In the genomic region with DNA sequence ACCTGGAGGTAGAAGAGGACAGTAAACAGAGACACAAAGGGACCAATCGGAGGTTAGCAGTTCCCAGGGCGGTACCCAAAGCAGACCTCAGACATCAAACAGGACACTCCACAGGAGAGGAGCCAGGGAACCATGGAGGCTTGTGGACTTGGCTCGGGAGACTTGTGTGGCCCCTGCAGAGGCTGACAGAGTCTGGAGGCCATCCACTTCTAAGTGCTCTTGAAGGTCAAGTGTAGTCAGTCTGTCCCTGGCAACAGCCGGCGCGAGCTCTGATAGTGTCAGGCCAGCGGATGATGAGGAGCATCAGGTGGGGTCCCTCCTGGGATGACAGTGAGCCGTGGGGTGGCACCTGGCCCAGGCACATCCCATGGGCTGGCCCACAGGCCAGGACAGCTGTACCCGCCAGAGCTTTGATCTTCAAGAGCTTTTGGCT, we compare ENCODE assay signal across 12 mouse cellular contexts. TPM values are rescaled to one million over a fixed set of nuclear protein-coding genes. Genes with fewer than 3 reads are reported as not detected.
DNase-seq lines count a peak whose midpoint lies in the region; ATAC-seq lines count a peak whose summit lies in the region.
"Had no signal": no experiment of that assay in that cellular context is flagged by ENCODE, and none has a peak within 500 bp of the region (broad histone marks: within the 10 kb centered on the region; RNA-seq: fewer than 3 reads in every experiment).

No protein-coding gene starts in this region.

- H3K9me3 ChIP-seq in kidney, embryonic 16.5 days (ENCODE audit: low read length): no peaks in the 10 kb centered on the region
- H3K9me3 ChIP-seq: G1E; neural tube, embryonic 12.5 days had no signal

- intact Hi-C loops in heart, postnatal 36 days (cut with DNase I): no loop called here

- no peak overlapping the region for H3K4me2 ChIP-seq in kidney, embryonic 16.5 days (replicated peaks; ENCODE audit: low read depth, low read length)
- H3K4me2 ChIP-seq: neural tube, embryonic 12.5 days had no signal

- H3K9ac ChIP-seq in kidney, embryonic 16.5 days (replicated peaks; ENCODE audit: low read length): no peak overlapping the region
- H3K9ac ChIP-seq: neural tube, embryonic 12.5 days had no signal

- no peak for ATAC-seq in kidney, embryonic 16.5 days (ENCODE audit: low FRiP score, low TSS enrichment)
- ATAC-seq in megakaryocyte-erythroid progenitor cell, adult 5-6 weeks (replicated peaks; ENCODE audit: low FRiP score, low TSS enrichment, poor library complexity, severe bottlenecking): no peak

- H3K27me3 ChIP-seq in kidney, embryonic 16.5 days (ENCODE audit: insufficient read depth, low read length): no peaks in the 10 kb centered on the region
- H3K27me3 ChIP-seq: neural tube, embryonic 12.5 days had no signal

- no peak overlapping the region for H3K27ac ChIP-seq in kidney, embryonic 16.5 days (ENCODE audit: low read length)
- H3K27ac ChIP-seq: neural tube, embryonic 12.5 days had no signal

- H3K4me3 ChIP-seq in kidney, embryonic 16.5 days (ENCODE audit: low read length): no peak overlapping the region
- H3K4me3 ChIP-seq: neural tube, embryonic 12.5 days had no signal

- peaks cover 13% of the 10 kb centered on the region for H3K4me1 ChIP-seq in kidney, embryonic 16.5 days (ENCODE audit: insufficient read depth, low read length)

- whole genome bisulfite sequencing in kidney, embryonic 16.5 days: 48% methylated on average over 9 of the region's 9 CpGs

- peaks cover 22% of the 10 kb centered on the region for H3K36me3 ChIP-seq in kidney, embryonic 16.5 days (ENCODE audit: insufficient read depth, low read length)
- H3K36me3 ChIP-seq: G1E had no signal

- DNase-seq in right cerebral cortex, postnatal 14 days: peak; percentile 16
- no peak for DNase-seq in right cerebral cortex, adult 18-20 months
- DNase-seq in heart, adult 18-20 months: peak; percentile 54 to 79
- DNase-seq in heart, postnatal 36 days: peak; percentile 49 to 56
- no peak for DNase-seq in cerebellum, adult 18-20 months
- DNase-seq: kidney, adult 2 months; lung, postnatal 14 days; thymus, postnatal 36 days had no signal

RNA-seq across cellular contexts. Expression of a gene that starts 40.0 kb away (rescaled TPM):
- 1 to 10 TPM; 1.0 to 2.1 TPM for total RNA-seq in heart, adult 18-20 months (2021)
- 1 to 10 TPM; 2.1 to 3.8 TPM for total RNA-seq in heart, postnatal 36 days (2021)
- 230 and 247 TPM in 2 replicates for polyA plus RNA-seq in kidney, embryonic 16.5 days (2015; fragmentation: Nextera tagmentation; extraction: Ambion mirVana)
- 3.2 and 4.9 TPM in 2 replicates for total RNA-seq in megakaryocyte-erythroid progenitor cell, adult 5-6 weeks (2014; fragmentation: Nextera tagmentation)
- total RNA-seq in megakaryocyte-erythroid progenitor cell, adult 5-6 weeks (2017): 3.4 and 5.2 TPM in 2 replicates
- polyA plus RNA-seq: G1E had no signal

Comparison
In these comparisons a context has a peak if more than half of its experiments do, and no peak if none do; other contexts are left out.
1. DNase-seq: peak in right cerebral cortex, postnatal 14 days (single experiment), heart, adult 18-20 months (2 of 2) and heart, postnatal 36 days (2 of 2); none in right cerebral cortex, adult 18-20 months (single experiment) and cerebellum, adult 18-20 months (0 of 2).